Mouse (Mus musculus): ENCODE data around the gene Dhodh. TPM values are rescaled to one million over a fixed set of nuclear protein-coding genes. Genes with fewer than 3 reads are reported as not detected.

Gene Dhodh
- total RNA-seq, 1 experiment: 57.3 TPM

GRCm38 (mm10) chr8:109542748-109543519, 65.5 kb downstream of the Dhodh start:
- in situ Hi-C loops (cut with MboI; ENCODE audit: low sequenced_read_pairs in 2 of 2, unreplicated experiment in 2 of 2): no loop called here
- no peak for DNase-seq (ENCODE audit: low read depth, low spot score)
- no peak overlapping the region for H3K27ac ChIP-seq (ENCODE audit: insufficient read depth, low read depth, low read length, poor library complexity, severe bottlenecking)

GRCm38 (mm10) chr8:109542165-109542564, 66.3 kb downstream of the Dhodh start:
- no peaks in the 10 kb centered on the region for H3K9me3 ChIP-seq (ENCODE audit: control insufficient read depth, insufficient read depth, low read depth, low read length)
- peaks cover 1% of the 10 kb centered on the region; the same call in 1 of the 2 replicates for H3K36me3 ChIP-seq (ENCODE audit: control insufficient read depth, insufficient read depth, low read length, poor library complexity, severe bottlenecking)
- H3K4me1 ChIP-seq (ENCODE audit: control insufficient read depth in 2 of 2, insufficient read depth in 2 of 2, low read length in 2 of 2, poor library complexity in 1 of 2): peaks cover 0 to 10% of the 10 kb centered on the region in 2 experiments; a peak in 1 of 4 replicates
- in situ Hi-C loops (cut with MboI; ENCODE audit: low sequenced_read_pairs in 2 of 2, unreplicated experiment in 2 of 2): no loop called here
- no peak overlapping the region for H3K27ac ChIP-seq (ENCODE audit: insufficient read depth, low read depth, low read length, poor library complexity, severe bottlenecking)
- TF ChIP-seq ZNF384 (IDR thresholded peaks at IDR 0.05; ENCODE audit: low read depth, low read length) (no peak), ZC3H11A (IDR thresholded peaks at IDR 0.05; ENCODE audit: borderline replicate concordance, low read depth, low read length) (no peak), MAFK (IDR thresholded peaks at IDR 0.05; ENCODE audit: insufficient read depth, low read depth, low read length) (no peak), CHD2 (IDR thresholded peaks at IDR 0.05; ENCODE audit: low read depth, low read length) (no peak), HCFC1 (IDR thresholded peaks at IDR 0.05; ENCODE audit: borderline replicate concordance, insufficient read depth, low read length) (no peak)
- no peak for DNase-seq (ENCODE audit: low read depth, low spot score)
- H3K9ac ChIP-seq (ENCODE audit: insufficient read depth, low read depth, low read length, poor library complexity, severe bottlenecking): no peak overlapping the region
- no peak overlapping the region for H3K4me3 ChIP-seq (ENCODE audit: insufficient read depth in 1 of 2, low read depth in 1 of 2, low read length in 2 of 2, poor library complexity in 1 of 2, severe bottlenecking in 1 of 2)

More at GRCm38 (mm10) chr8:109542748-109543519, 65.5 kb downstream of the Dhodh start:
- Histone ChIP-seq H3K36me3 (ENCODE audit: control insufficient read depth, insufficient read depth, low read length, poor library complexity, severe bottlenecking) (peaks cover 6% of the 10 kb centered on the region), H3K4me1 (ENCODE audit: control insufficient read depth in 2 of 2, insufficient read depth in 2 of 2, low read length in 2 of 2, poor library complexity in 1 of 2) (peaks cover 0 to 10% of the 10 kb centered on the region in 2 experiments; a peak in 1 of 4 replicates), H3K9me3 (ENCODE audit: control insufficient read depth, insufficient read depth, low read depth, low read length) (no peaks in the 10 kb centered on the region), H3K9ac (ENCODE audit: insufficient read depth, low read depth, low read length, poor library complexity, severe bottlenecking) (no peak overlapping the region), H3K4me3 (ENCODE audit: insufficient read depth in 1 of 2, low read depth in 1 of 2, low read length in 2 of 2, poor library complexity in 1 of 2, severe bottlenecking in 1 of 2) (no peak overlapping the region)
- TF ChIP-seq ZNF384 (IDR thresholded peaks at IDR 0.05; ENCODE audit: low read depth, low read length) (no peak), HCFC1 (IDR thresholded peaks at IDR 0.05; ENCODE audit: borderline replicate concordance, insufficient read depth, low read length) (no peak), MAFK (IDR thresholded peaks at IDR 0.05; ENCODE audit: insufficient read depth, low read depth, low read length) (no peak), ZC3H11A (IDR thresholded peaks at IDR 0.05; ENCODE audit: borderline replicate concordance, low read depth, low read length) (no peak), CHD2 (IDR thresholded peaks at IDR 0.05; ENCODE audit: low read depth, low read length) (no peak)

Other genes starting within 250 kb of the Dhodh start
- gene Pmfbp1, start 114.6 kb downstream of the Dhodh start, total RNA-seq (2012; rRNA removed): not detected in 2 replicates
- 54.7 and 61.8 TPM in 2 replicates for gene Dhx38, start 42.8 kb downstream of the Dhodh start, total RNA-seq (2012; rRNA removed)
- gene Txnl4b, start 42.8 kb downstream of the Dhodh start, total RNA-seq (2012; rRNA removed): 4.1 and 7.8 TPM in 2 replicates
- gene Hp, start 29.5 kb downstream of the Dhodh start, total RNA-seq (2012; rRNA removed): not detected in 2 replicates
- 0.54 and 0.58 TPM in 2 replicates for gene Pkd1l3, start 5.8 kb upstream of the Dhodh start, total RNA-seq (2012; rRNA removed)
- gene Ist1, start 84.6 kb upstream of the Dhodh start, total RNA-seq (2012; rRNA removed): 22.8 and 28.5 TPM in 2 replicates
- 8.7 and 9.1 TPM in 2 replicates for gene Zfp821, start 96.9 kb upstream of the Dhodh start, total RNA-seq (2012; rRNA removed)
- 12.3 and 13.2 TPM in 2 replicates for gene Atxn1l, start 129.1 kb upstream of the Dhodh start, total RNA-seq (2012; rRNA removed)
- 31.3 and 51.4 TPM in 2 replicates for gene Ap1g1, start 169.9 kb upstream of the Dhodh start, total RNA-seq (2012; rRNA removed)